ENCODE assay signal across 8 mouse cellular contexts in the genomic region with DNA sequence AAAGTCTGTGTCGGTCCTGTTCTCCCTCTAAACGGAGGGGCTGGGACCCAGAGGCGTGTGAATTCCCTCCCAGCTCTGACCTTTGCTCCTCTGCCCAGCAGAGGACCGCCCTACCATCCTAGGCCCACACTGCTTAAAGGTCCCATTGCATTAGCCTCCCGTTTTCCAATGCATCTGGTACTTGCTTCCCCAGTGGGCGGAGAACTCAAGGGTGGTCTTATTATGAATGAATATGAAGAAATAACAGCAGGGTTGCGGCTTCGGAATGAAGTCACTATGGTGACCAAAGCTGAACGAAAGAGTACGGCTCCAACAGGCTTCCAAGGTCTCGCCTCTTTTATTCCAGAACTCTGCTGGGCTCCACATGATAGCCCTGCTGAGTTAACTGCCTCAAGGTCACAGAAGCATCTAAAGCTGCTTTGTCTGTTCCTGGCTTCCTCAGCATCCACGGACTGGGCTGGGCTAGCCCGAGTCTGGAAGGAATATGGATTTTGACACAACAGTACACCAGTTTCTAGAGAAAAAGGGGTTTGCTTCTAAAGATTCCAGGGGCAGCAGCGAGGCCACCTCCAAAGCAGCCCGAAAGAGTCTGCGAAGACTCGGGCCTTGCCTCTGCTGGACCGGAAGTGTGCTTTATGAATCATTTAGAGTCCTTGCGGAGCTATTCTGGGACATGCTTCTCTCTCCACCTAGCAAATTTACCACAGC. TPM values are rescaled to one million over a fixed set of nuclear protein-coding genes. Genes with fewer than 3 reads are reported as not detected.
DNase-seq lines count a peak whose midpoint lies in the region; ATAC-seq and TF ChIP-seq lines count a peak whose summit lies in the region.

No protein-coding gene starts in this region.

- DNase-seq in adrenal gland, postnatal 36 days: peak; percentile 45 to 49
- no peak for DNase-seq in left cerebral cortex, adult 11 months (ENCODE audit: low spot score)
- DNase-seq in left cerebral cortex, adult 8-10 months (ENCODE audit: low spot score in 2 of 2): no peak

- no peak for TF ChIP-seq CTCF in intestine, postnatal 0 days (IDR thresholded peaks at IDR 0.05; ENCODE audit: low read depth)

- 64% methylated on average over 19 of the region's 19 CpGs for WGBS in intestine, embryonic 15.5 days
- 63% methylated on average over 19 of the region's 19 CpGs for WGBS in intestine, postnatal 0 days
- WGBS in hindbrain, embryonic 12.5 days: 41% methylated on average over 19 of the region's 19 CpGs
- 45% methylated on average over 19 of the region's 19 CpGs for WGBS in neural tube, embryonic 13.5 days

- no peak overlapping the region for H3K4me2 ChIP-seq in intestine, embryonic 15.5 days (replicated peaks)
- H3K4me2 ChIP-seq in intestine, postnatal 0 days (replicated peaks; ENCODE audit: low read depth): no peak overlapping the region
- no peak overlapping the region for H3K4me2 ChIP-seq in hindbrain, embryonic 12.5 days (replicated peaks)
- no peak overlapping the region for H3K4me2 ChIP-seq in neural tube, embryonic 13.5 days

- H3K36me3 ChIP-seq in intestine, embryonic 15.5 days: no peaks in the 10 kb centered on the region
- H3K36me3 ChIP-seq in intestine, postnatal 0 days (ENCODE audit: control insufficient read depth, insufficient read depth): no peaks in the 10 kb centered on the region
- no peaks in the 10 kb centered on the region for H3K36me3 ChIP-seq in hindbrain, embryonic 12.5 days
- no peaks in the 10 kb centered on the region for H3K36me3 ChIP-seq in neural tube, embryonic 13.5 days

- no peak overlapping the region for H3K9ac ChIP-seq in intestine, embryonic 15.5 days
- H3K9ac ChIP-seq in intestine, postnatal 0 days (ENCODE audit: low read depth, low read length): no peak overlapping the region
- H3K9ac ChIP-seq in hindbrain, embryonic 12.5 days: no peak overlapping the region
- no peak overlapping the region for H3K9ac ChIP-seq in neural tube, embryonic 13.5 days

- ATAC-seq in intestine, embryonic 15.5 days: peak; percentile 81
- no peak for ATAC-seq in intestine, postnatal 0 days
- peak; percentile 64 for ATAC-seq in hindbrain, embryonic 12.5 days (ENCODE audit: low FRiP score)
- ATAC-seq in neural tube, embryonic 13.5 days (ENCODE audit: low read depth): peak; percentile 36; the same call in 1 of the 2 replicates
- no peak for ATAC-seq in monocyte, adult 5-6 weeks (replicated peaks; ENCODE audit: insufficient number of reproducible peaks, low FRiP score, low TSS enrichment, poor library complexity, severe bottlenecking)

- 0 out of 2 replicates have a peak, but pooled peaks cover 8% of the 10 kb centered on the region for H3K4me1 ChIP-seq in intestine, embryonic 15.5 days (replicated peaks)
- H3K4me1 ChIP-seq in intestine, postnatal 0 days (replicated peaks; ENCODE audit: control insufficient read depth, insufficient read depth, low read length): no peaks in the 10 kb centered on the region; the same call in 1 of the 2 replicates
- peaks cover 10% of the 10 kb centered on the region for H3K4me1 ChIP-seq in hindbrain, embryonic 12.5 days
- peaks cover 13% of the 10 kb centered on the region for H3K4me1 ChIP-seq in neural tube, embryonic 13.5 days (replicated peaks)

- H3K9me3 ChIP-seq in intestine, embryonic 15.5 days: no peaks in the 10 kb centered on the region
- H3K9me3 ChIP-seq in intestine, postnatal 0 days (ENCODE audit: control insufficient read depth): no peaks in the 10 kb centered on the region
- no peaks in the 10 kb centered on the region for H3K9me3 ChIP-seq in hindbrain, embryonic 12.5 days (replicated peaks)
- H3K9me3 ChIP-seq in neural tube, embryonic 13.5 days: no peaks in the 10 kb centered on the region

- no peak overlapping the region for H3K4me3 ChIP-seq in intestine, embryonic 15.5 days (replicated peaks)
- H3K4me3 ChIP-seq in intestine, postnatal 0 days (ENCODE audit: low read depth, low read length): no peak overlapping the region
- no peak overlapping the region for H3K4me3 ChIP-seq in hindbrain, embryonic 12.5 days
- H3K4me3 ChIP-seq in neural tube, embryonic 13.5 days: no peak overlapping the region

- H3K27ac ChIP-seq in intestine, embryonic 15.5 days: no peak overlapping the region
- no peak overlapping the region for H3K27ac ChIP-seq in intestine, postnatal 0 days (ENCODE audit: low read depth, low read length)
- peak overlapping the region; percentile 60 for H3K27ac ChIP-seq in hindbrain, embryonic 12.5 days
- H3K27ac ChIP-seq in neural tube, embryonic 13.5 days (replicated peaks): peak overlapping the region; percentile 2; the same call in 1 of the 2 replicates

- H3K27me3 ChIP-seq in intestine, embryonic 15.5 days (replicated peaks): no peaks in the 10 kb centered on the region
- H3K27me3 ChIP-seq in intestine, postnatal 0 days (replicated peaks; ENCODE audit: control insufficient read depth, insufficient read depth, low read length): no peaks in the 10 kb centered on the region
- no peaks in the 10 kb centered on the region for H3K27me3 ChIP-seq in hindbrain, embryonic 12.5 days
- no peaks in the 10 kb centered on the region for H3K27me3 ChIP-seq in neural tube, embryonic 13.5 days

RNA-seq across cellular contexts. Expression of a gene that starts 14.6 kb away (rescaled TPM):
- polyA plus RNA-seq in intestine, embryonic 15.5 days (2015; fragmentation: Nextera tagmentation; extraction: Ambion mirVana): 20.2 and 22.0 TPM in 2 replicates
- 12.1 and 12.5 TPM in 2 replicates for polyA plus RNA-seq in intestine, postnatal 0 days (2015; fragmentation: Nextera tagmentation; extraction: Ambion mirVana)
- 10 to 100 TPM; 32.4 to 37.3 TPM for total RNA-seq in adrenal gland, postnatal 36 days (2021)
- polyA plus RNA-seq in hindbrain, embryonic 12.5 days (2016; fragmentation: Nextera tagmentation; extraction: Ambion mirVana): 50.1 and 51.0 TPM in 2 replicates
- polyA plus RNA-seq in neural tube, embryonic 13.5 days (2015; fragmentation: Nextera tagmentation; extraction: Ambion mirVana): 35.1 and 38.8 TPM in 2 replicates
- 18.9 to 56.5 TPM (median 21.2 TPM) in 3 replicates for total RNA-seq in monocyte, adult 5-6 weeks (2017)
- total RNA-seq in left cerebral cortex, adult 8-10 months (2022): 10 to 100 TPM; 58.3 to 63.5 (median 62.4) TPM

Comparison
In these comparisons a context has a peak if more than half of its experiments do, and no peak if none do; other contexts are left out.
1. ATAC-seq: peak in intestine, embryonic 15.5 days (single experiment), hindbrain, embryonic 12.5 days (single experiment) and neural tube, embryonic 13.5 days (single experiment); none in intestine, postnatal 0 days (single experiment) and monocyte, adult 5-6 weeks (single experiment).
2. H3K27ac ChIP-seq: peak in hindbrain, embryonic 12.5 days (single experiment) and neural tube, embryonic 13.5 days (single experiment); none in intestine, embryonic 15.5 days (single experiment) and intestine, postnatal 0 days (single experiment).
3. DNase-seq: peak in adrenal gland, postnatal 36 days (2 of 2); none in left cerebral cortex, adult 11 months (single experiment) and left cerebral cortex, adult 8-10 months (0 of 2).